Mouse (Mus musculus) retina, postnatal 1 day (tissue): ENCODE measurements around the gene Ly6g6e.
A peak's percentile ranks its signal among the peaks of the same experiment; 100 is the strongest.

Experiments
- DNase-seq: peaks from one replicate; pipeline ENCODE4 v3.0.0-alpha.2; 2012

Gene Ly6g6e

GRCm38 (mm10) chr17:35077786-35078233, 1.1 kb downstream of the Ly6g6e start, which contains the start of gene Ly6g6d:
Ly6g6d (minus strand) TSS chr17:35078065.
- peak; percentile 69 for DNase-seq

- no peak for DNase-seq
Measured at GRCm38 (mm10) chr17:35079778-35080177, 3.1 kb downstream of the Ly6g6e start.

GRCm38 (mm10) chr17:35080248-35080647, 3.5 kb downstream of the Ly6g6e start:
- no peak for DNase-seq

- DNase-seq, result no peak
Measured at GRCm38 (mm10) chr17:35080710-35081109, 4.0 kb downstream of the Ly6g6e start.

GRCm38 (mm10) chr17:35082841-35083576, 6.3 kb downstream of the Ly6g6e start:
- no peak for DNase-seq

GRCm38 (mm10) chr17:35083929-35084497, 7.3 kb downstream of the Ly6g6e start:
- DNase-seq, result no peak

- no peak for DNase-seq
Measured at GRCm38 (mm10) chr17:35085208-35085865, 8.6 kb downstream of the Ly6g6e start, which contains the start of gene Ly6g6f. Ly6g6f (minus strand) TSS chr17:35085610.

GRCm38 (mm10) chr17:35088151-35088550, 11.4 kb downstream of the Ly6g6e start:
- no peak for DNase-seq

- DNase-seq, result peak; percentile 97
Measured at GRCm38 (mm10) chr17:35088825-35089644, 12.3 kb downstream of the Ly6g6e start, which contains the start of gene Abhd16a. Abhd16a (plus strand) TSS chr17:35089263.

GRCm38 (mm10) chr17:35090166-35090932, 13.6 kb downstream of the Ly6g6e start:
- DNase-seq, result no peak

GRCm38 (mm10) chr17:35092403-35093198, 15.9 kb downstream of the Ly6g6e start:
- DNase-seq, result no peak

GRCm38 (mm10) chr17:35094475-35095365, 18.0 kb downstream of the Ly6g6e start:
- DNase-seq, result no peak

GRCm38 (mm10) chr17:35096597-35096996, 19.9 kb downstream of the Ly6g6e start:
- DNase-seq, result no peak

- DNase-seq, result no peak
Measured at GRCm38 (mm10) chr17:35097164-35097655, 20.5 kb downstream of the Ly6g6e start.

- no peak for DNase-seq
Measured at GRCm38 (mm10) chr17:35100196-35100765, 23.6 kb downstream of the Ly6g6e start.

- DNase-seq, result no peak
Measured at GRCm38 (mm10) chr17:35101161-35101560, 24.5 kb downstream of the Ly6g6e start.

- no peak for DNase-seq
Measured at GRCm38 (mm10) chr17:35102299-35102698, 25.6 kb downstream of the Ly6g6e start.

- DNase-seq, result no peak
Measured at GRCm38 (mm10) chr17:35103221-35103690, 26.6 kb downstream of the Ly6g6e start.

- DNase-seq, result no peak
Measured at GRCm38 (mm10) chr17:35104079-35104478, 27.4 kb downstream of the Ly6g6e start.
